Mouse (Mus musculus) layer of hippocampus, postnatal 10 days (tissue): ENCODE results near the gene Erc2. TPM values are rescaled to one million over a fixed set of nuclear protein-coding genes. Genes with fewer than 3 reads are reported as not detected.

ENCODE experiments used
- DNase-seq, 2 experiments: peaks; one replicate each; pipeline ENCODE4 v3.0.0; 2021; ENCODE audit warnings: low spot score in 2 of 2
- total RNA-seq, 2 experiments: library from RNA; stranded (reverse); gene quantifications; 2 replicates each; pipeline ENCODE4 v1.2.3; 2021

Gene Erc2
- total RNA-seq, 2 experiments from 2014 or later = 236 to 251 TPM

DNA sequence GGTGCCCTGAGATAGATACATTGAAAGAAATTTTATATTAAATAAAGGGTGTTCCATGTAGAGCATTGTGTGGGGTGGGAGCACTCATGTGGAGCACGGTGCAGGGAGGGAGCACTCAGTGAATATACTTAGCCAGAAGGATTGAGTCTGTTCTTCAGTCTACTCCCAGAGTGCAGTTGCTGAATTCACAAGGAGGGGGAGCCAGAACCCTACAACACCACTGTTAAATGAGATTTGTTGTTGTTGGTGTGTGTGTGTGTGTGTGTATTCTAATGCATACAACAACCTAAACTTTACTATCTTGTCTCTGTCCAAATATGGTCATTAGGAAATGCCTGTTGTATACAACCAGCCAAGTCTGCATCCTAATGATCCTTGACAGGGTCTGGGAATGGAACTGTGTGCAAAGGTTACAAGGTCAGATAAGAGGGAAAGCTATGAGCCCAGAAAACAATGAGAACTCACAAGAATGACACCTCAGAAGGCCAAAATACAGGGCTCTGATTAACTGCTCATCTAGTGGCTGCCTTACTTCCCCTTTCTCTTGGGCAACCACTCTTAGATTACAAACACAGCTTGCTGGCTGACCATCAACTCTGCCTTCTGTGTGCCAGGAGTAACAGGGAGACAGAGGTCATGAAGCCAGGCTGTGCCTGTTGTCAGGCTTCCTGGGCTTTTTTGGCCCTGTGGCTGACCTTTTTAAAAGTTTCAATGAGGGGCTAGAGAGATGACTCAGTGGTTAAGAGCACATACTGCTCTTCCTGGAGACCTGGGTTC is 661.3 kb downstream of the Erc2 start:
- DNase-seq = no peak

DNA sequence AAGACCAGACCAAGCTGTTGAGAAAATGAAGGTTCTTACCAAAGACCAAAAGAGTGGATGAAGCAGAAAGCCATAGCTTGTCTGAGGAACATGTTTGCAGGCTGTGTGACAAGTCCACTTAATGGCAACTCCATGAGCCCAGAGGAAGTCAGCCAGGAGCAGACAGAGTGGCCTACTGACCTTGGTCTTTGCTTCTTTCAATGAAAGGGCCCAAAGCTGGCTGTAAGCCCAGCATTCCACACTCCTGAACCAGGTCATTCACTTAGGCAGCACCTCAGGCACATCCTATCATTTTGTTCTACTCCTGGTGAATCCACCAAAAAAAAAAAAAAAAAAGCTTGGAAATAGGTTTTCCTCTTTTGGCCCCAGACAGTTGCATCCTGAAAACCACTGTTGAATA is 664.3 kb downstream of the Erc2 start:
- no peak for DNase-seq

DNA sequence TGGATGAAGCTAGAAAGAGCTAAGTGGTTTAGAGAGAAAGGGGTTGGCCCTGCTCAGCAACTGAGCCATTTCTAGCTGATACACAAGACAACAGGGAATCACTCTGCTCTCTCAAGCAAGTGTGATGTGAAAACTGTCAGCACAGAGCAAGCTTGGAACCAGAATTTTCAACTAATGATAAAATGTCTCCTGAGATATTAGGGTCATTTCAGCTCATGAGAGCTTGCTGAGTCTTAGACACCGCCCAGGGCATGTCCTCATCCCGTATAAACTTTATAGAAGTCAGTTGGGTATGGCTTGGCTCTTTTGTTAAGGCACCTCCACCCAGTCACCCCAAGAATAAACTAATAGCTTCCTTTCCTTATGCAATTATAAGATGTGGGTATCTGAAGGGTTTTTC is 666.0 kb downstream of the Erc2 start:
- no peak for DNase-seq

DNA sequence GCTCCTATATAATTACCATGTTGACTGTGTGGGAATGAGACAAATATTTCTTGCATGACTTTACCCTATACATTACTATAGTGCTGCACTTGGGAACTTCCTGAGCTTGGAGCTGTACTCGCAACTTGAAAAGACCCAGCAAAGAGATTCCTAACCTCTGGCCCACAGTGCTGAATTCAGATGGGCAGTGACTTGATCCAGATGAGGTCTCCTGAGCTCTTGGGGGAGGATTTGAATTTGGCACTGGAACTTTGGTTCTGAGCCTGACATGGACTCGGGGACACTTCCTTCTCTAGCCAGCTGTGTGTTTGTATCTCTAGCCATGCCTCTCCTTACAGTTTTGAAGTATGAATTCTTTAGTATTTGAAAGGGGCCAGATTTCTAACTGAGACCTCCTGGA is 666.7 kb downstream of the Erc2 start:
- no peak for DNase-seq

DNA sequence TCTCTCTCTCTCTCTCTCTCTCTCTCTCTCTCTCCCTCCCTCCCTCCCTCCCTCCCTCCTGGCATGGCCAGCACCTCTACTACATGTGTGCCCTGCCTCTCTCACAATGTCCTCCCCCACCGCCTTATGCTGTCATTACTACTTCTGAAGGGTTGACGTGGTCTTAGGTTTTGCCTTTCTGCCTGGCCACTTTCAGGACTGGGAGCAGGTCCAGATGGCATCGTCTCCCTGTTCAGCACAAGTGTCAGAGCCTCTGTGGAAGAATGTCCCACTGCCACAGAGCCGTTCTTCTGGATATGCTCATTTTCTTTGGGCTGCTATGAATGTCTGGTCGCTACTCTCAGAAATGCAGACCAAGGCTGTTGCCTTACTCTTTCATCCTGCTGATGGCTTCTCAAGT is 671.7 kb downstream of the Erc2 start:
- DNase-seq = no peak

DNA sequence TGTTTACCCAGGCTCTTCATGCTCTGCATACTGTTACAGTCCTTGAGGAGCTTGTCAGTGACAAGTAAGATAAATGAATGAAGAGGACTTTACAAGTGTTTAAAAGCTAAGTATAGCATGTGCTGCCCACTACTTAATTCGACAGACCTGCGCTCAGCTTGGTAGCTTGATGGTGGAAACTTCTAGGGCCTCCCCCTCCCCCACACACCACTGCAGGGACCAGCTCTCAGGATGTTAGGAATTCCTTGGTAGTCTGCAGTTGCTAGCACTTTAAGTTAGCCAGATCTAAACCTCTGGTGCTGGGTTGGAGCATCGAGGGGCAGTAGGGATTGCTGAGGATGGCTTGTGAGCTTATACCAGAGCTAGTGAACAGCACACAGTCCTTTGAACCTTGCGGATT is 672.9 kb downstream of the Erc2 start:
- DNase-seq = no peak

DNA sequence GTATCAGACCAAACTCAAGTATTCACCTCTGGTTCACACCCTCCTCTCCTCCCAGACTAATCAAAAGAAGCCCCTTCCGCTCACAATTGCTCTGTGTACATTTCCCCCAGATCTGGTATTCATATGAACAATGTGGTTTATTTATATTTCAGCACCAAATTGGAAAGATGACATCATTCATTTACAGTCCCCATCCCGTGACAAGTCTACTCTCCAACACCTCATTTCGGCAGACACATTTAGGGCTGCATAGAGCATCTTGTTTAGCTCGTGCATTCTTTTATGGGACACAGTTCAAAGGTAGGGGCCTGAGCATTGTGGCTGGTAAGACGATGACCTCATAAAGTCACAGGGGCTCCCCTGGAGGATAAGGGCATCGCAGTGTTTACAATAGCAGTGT is 677.9 kb downstream of the Erc2 start:
- no peak for DNase-seq

DNA sequence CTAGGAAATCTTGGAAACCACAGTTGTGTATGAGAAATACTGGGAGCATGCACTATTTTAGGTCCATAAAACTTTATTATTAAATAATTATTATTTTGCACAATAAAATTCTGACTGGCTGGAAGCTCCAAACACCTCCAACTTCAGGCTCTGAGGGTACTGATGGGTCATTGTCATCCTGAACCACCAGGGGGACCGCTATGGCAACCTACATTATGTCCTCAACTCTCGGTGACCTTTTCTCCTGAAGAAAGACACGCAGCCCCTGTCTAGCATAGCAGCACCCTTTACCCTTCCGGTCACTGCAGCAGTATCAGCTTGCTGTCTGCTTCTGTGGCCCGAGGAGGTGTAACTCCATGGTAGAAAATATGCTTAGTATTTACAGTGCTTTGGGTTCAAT is 679.0 kb downstream of the Erc2 start:
- no peak for DNase-seq

DNA sequence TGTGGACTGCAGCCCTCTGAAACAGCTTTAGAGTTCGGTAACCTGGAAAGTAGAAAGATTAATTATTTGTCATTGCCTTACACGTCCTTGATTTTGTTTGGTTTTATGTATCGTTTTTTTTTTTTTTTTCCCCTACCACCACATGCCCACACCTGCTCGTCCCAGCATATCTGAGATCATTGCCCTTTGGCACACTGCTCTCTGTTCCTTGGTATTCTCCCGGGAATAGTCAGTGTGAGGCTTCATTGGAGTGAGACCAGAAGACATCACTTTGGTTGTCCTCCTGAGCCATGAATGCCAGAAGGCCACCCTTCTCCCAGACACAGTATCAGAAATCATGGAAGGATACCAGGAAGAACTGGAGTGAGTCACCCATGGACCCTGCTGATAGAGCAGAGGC is 681.9 kb downstream of the Erc2 start:
- no peak for DNase-seq

DNA sequence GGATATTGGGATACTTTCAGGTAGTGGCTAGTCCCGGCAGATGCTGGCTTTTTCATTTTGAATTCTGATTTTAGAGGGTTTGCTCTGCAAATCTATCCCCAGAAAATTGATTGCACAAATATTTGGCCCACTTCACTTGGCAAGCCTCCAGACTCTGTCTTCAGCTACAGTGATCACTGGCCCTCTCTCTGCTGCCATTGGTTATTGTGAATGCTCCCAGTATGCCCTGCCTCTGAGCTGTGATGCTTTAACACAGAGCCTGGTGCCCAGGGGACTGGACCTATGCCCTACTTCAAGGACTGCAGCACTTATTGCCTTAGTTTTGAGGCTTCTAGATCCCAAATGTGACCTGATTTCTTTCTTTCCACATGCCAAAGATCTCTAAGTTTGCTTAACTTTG is 686.4 kb downstream of the Erc2 start:
- no peak for DNase-seq

DNA sequence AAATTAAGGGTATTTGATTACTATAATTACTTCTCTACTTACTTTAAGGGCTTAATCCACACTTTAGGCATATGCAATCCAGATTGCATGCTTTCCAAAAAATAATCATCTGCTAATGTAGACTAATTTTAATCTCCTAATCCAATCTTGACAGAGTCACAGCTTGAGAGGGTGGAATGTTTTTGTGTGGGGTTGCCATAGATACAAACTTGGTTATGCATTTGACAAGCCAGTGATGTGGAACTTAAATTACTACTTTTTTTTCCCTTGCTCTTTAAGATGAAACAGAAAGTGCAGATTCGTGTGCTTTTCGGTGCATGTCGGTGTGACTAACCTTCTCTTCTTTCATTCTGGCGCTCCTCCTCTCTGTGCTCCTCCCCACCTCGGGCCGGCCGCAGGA is 694.6 kb downstream of the Erc2 start:
- DNase-seq = no peak

DNA sequence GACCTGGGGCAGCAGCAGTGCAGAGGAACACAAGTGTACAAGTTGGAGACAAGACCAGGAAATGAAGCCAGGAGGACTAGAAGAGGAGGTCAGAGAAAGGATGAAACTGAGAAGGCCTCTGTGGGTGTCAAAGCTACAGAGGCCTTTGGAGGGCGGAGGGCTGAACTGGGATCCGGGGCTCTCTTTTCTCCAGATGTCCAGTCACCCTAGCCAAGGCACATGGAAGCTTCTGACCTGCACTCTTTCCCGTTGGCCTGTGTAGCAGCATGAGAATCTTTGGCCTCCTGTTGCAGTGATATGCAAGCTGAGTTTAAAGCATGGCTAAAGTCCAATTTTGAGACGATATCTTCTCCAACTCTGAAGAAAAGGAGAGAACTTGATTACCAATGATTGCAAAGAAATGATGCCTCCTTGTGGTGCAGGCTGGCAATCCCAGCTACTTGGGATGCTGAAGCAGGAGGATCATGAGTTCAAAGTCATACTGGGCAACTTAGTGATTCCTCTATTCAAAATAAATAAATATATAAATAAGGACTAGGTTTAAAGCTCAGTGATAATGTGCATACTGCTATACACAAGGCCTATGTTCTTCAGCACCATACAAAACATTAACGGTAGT is 699.8 kb downstream of the Erc2 start:
- no peak for DNase-seq

DNA sequence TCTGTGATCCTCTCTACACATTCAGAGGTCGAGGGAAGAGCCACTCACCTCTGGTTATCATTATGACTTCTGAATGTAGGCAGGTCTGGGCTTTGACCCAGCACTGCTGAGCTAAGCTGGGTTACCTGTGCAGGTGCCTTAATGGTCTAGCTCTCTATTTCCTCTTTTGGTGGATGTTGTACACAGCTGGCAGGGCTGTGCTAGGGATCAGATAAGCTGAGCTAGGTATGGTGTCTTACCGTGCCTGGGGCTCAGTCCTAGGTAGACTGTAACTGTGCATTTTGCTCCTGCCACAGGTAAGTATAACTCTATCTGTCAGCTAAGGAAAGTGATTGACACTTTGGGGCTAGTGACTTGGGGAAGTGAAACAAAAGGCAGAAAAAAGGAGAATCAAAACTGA is 701.0 kb downstream of the Erc2 start:
- no peak for DNase-seq

DNA sequence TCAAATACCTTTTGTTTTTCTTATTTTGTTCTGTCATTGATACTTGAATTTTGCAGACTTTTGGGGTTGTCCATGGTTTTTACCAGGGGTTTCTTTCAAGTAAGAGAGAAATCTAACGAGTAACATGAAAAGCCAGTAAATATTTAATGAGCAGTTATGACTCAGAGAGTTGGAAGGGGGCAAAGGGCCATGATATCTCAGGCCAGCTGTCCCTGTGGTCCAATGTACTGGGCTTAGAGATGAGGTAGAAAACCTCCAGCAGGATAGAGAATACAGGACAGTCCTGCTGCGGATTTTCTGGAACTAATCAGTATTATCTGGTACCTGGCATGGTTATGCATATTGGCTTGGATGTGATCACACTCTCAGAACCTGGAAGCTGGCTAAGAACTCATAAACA is 701.5 kb downstream of the Erc2 start:
- DNase-seq = no peak

DNA sequence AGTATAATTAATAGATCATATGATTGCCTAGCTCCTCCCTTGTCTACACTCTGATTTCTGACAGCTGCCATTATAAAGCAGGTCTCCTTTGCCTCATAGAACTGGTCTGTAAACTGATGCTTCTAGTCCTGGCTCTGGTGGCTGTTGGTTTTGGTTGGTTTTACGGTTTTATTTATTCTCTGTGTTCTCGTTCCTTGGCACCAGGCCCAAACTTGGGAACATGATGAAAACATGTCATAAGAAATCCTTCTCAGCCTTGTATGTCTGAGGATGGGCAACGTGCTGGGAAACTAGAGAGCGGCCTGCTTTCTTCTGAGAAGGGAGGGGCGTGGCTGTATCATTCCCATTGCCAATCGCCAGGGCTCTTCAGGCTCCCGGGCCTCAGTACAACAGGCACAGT is 704.2 kb downstream of the Erc2 start:
- peak in 1 of 2 experiments; percentile 24 for DNase-seq

DNA sequence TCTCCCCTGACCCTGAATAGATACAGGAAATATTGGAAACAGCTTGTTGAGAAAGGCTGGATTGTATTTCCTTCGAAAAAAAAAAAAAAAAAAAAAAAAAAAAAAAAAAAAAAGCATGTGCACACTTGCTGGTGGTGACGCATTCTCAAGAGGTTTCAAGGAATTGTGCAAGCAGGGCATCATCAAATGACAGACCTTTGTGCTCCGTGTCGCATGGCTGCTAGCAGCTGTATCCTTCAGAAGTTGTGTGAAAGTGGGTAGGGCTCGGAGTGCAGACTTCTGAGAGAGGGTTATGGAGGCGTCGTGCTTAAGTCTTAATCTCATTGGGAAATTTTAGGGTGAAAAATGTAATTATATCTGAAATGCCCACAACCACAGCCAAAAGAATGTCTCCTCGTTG is 706.3 kb downstream of the Erc2 start:
- DNase-seq = no peak

DNA sequence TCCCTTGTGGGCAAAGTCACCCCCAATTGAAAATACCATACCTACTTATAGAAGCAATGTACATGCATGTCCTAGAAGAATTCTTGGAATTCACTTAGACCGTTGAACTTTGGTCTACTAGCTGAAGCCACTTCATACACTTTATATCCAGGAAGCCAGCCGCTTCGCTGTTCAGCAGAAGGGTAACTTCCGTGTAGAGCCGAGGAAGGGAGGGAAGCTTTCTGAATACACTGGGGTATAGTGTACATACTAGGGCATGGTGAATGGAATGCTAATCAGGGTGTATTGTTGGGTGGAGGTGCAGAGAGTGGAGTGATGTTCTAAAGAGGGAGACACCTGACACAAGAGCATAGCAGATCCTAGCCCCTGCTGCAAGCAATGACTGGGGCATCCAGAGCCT is 708.9 kb downstream of the Erc2 start:
- no peak for DNase-seq

DNA sequence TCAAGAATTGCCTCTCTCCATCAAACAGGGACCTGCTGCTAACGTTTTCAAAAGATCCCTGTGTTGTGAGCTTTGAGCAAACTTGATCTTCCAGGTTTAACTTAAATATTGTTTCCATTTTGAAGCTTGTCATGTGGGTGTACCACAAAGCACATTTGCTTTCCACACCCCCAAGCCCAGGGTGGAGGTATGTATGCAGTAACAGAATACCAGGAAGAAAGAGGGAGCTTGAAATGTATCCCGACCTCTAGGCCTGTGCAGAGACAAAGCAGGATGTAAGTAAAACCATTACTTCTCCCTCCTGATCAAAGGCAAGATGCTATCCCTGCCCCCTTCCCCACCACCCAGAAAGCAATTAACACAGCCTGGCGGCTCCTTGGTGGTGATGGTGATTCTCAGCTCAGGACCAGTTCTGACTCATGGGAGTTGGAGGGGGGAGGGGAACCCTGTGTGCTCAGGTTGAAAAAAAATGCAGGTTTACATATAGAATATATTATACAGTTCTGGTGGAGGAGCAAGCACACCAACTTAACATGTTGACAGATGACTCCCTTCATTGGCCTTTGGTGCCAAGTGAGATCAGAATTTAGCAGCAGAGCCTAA is 710.2 kb downstream of the Erc2 start:
- no peak for DNase-seq

DNA sequence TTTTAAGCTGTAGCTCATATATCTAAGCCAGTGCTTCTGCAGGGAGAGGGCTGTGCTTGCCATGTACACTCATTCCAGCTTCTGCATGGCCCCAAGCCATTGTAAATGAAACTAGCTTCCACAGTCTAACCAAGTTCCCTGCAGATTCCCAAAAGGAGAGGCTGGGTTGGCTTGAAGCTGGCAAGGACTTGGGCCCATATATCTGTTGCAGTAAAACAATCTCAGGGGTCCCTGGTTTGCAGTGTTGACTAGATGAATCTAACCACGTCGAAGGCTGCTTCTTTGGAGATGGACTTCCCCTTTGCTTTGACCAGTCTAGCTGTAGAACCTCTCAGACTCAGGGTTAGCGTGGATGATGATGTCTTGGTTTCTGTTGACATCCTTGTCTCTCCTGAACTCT is 716.9 kb downstream of the Erc2 start:
- no peak for DNase-seq

DNA sequence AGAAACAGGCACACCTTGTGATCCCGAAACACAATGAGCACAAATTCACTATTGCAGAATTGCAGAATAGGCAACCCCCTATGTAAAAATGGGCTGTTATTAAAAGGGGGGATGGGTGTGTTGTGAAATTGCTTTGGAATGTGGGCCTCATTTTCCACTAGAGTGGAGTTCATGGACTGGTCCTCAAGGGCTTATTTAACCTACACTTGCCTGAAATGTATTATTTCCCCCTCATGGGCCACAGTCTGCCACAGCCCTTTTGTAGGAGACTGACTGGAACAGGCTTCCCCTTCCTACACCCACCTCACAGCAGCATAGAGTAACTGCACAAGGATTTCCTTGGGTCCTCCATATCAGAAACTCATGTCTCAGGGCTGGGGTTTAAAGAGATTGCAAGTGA is 726.9 kb downstream of the Erc2 start:
- DNase-seq = no peak

DNA sequence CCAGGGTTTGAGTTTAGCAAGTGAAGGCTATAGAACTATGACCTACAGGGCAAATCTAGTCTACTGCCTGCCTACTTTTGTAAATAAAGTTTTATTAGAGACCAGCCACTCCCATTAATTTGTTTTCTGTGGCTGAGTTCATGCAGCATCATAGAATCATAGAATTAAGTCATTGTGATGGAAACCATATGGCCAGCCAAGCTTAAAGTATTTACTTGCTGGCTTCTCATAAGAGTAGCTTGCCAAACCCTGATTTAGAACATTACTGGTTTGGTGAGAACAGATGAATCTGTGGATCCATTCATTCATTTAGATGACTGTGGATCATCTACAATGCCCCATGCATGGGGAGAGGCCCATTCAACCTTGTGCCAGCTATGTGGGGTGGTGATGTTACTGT is 733.8 kb downstream of the Erc2 start:
- DNase-seq = no peak

DNA sequence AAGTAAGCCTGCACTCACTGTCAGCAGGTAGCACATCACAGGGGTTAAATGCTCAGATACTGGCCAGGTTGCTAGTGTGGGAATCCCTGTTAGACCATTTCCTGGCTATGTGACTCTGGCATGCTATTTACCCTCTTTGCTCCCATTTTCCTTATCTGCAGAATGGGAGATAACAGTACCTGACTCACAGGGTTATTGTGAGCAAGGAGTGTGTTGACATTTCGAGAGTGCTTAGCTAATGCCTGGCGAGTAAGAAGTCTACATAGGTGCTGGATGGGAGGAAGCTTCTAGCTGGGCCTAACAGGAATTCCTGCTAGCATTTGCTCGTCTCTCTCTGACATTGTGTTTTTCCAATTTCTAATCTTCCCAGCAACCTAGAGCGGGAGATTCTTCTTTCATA is 737.3 kb downstream of the Erc2 start:
- DNase-seq = no peak

DNA sequence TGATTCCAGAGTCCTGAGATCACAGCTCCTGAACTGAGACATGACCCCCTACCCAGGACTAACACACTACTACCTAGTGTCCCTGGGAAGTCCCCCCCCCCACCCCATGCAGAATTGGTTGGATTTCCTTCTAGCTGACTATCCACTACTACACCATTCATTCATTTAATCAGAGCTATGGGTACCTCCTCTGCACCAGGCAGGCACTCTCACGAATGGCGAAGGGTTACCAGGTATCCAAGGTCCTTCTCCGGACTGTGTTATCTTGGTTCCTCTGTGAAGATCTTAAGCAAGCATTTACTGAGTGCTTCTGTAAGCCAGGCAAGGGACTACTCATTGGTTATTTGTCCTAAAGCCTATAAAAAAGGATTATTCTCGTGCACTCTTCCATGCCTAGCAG is 737.8 kb downstream of the Erc2 start:
- no peak for DNase-seq
